Comparison of ENCODE assay signal across 7 mouse cellular contexts in genomic region chr13:112721946-112722729, GRCm38 (mm10).
DNase-seq lines count a peak whose midpoint lies in the region.

No protein-coding gene starts in this region.

- DNase-seq in right cerebral cortex, adult 18-20 months, result peak; percentile 47
- no peak for DNase-seq in right cerebral cortex, postnatal 4 days
- DNase-seq in gastrocnemius, postnatal 25 days, result peak; percentile 54
- peak; percentile 48 to 53 for DNase-seq in kidney, postnatal 36 days
- DNase-seq in lung, postnatal 25 days (ENCODE audit: low spot score), result peak; percentile 54
- no peak for DNase-seq in cerebellum, adult 8-10 months
- no peak for DNase-seq in testis, postnatal 10 days (ENCODE audit: low spot score)

Comparison
In these comparisons a context has a peak if more than half of its experiments do, and no peak if none do; other contexts are left out.
1. DNase-seq: peak in right cerebral cortex, adult 18-20 months (single experiment), gastrocnemius, postnatal 25 days (single experiment), kidney, postnatal 36 days (2 of 2) and lung, postnatal 25 days (single experiment); none in right cerebral cortex, postnatal 4 days (single experiment), cerebellum, adult 8-10 months (single experiment) and testis, postnatal 10 days (single experiment).